Mouse (Mus musculus) layer of hippocampus, adult 9-10 months (tissue): Measurements from ENCODE around the gene BC004004.
"Not testable (repeated sequence)": the region's sequence is repeated elsewhere in the genome, so short reads cannot be mapped to it uniquely, and the experiment has no call there.

ENCODE experiments used
- DNase-seq: peaks from one replicate; pipeline ENCODE4 v3.0.0; 2022; ENCODE audit warnings: low spot score

The BC004004 gene

DNA sequence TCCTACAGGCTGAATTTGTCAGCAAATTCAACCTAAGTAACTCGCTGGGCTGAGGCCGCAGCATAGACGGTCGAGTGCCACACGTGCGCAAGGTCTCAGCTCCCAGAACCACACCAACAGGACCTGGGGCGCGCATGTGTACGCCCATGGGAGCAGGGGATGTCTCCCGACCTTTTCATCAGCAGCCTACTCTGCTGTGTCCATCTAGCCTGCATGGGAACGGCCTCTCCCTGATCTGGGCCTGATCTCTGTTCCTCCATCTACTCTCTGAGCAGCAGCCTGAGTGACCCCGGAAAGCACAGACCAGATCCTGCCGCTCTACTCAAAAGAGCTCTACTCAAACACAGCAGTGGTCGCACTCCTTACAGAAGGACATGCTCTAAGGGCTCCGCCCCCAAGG is 8.1 kb upstream of the BC004004 start:
- no peak for DNase-seq

DNA sequence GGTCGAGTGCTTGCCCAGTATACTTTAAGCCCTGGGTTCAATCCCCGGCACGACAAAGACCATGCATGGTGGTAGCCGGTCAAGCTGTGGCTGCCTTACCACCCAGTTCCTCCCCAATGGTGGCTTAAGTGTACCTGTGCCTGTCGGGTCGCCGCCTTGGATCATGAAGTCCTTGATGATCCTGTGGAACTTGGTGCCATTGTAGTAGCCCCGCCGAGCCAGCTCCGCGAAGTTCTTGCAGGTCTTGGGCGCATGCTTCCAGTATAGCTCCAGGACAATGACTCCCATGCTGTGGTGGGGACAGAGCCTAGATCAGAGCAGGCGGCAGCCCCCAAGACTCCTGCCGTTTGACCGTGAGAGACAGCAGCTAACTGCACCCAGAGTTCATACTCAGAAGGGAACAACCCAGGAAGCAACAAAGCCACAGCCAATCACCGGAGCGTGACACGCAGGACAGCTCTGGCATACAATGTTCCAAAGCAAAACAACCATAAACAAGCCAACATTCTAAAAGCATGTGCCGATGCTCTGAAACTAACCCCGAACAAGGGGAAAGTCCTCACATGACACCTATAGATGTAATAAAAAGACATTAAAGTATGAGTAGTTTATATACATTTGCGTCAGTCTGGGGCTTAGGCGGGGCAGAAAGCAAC is 6.9 kb upstream of the BC004004 start:
- no peak for DNase-seq

DNA sequence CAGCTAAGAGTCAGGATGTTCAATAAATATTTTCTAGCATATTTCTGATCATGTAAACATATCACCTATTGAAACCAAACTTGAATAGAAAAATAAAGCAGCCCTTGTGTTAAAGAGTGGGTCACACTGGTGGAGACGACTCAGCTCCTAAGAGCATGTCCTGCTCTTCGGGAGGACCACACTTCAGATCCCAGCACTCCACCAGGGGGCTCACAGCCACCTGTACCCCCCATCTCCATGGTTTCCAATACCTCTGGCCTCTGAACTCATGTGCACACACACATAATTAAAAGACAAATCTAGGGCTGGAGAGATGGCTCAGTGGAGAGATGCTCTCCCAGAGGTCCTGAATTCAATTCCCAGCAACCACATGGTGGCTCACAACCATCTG is 6.3 kb upstream of the BC004004 start:
- no peak for DNase-seq

DNA sequence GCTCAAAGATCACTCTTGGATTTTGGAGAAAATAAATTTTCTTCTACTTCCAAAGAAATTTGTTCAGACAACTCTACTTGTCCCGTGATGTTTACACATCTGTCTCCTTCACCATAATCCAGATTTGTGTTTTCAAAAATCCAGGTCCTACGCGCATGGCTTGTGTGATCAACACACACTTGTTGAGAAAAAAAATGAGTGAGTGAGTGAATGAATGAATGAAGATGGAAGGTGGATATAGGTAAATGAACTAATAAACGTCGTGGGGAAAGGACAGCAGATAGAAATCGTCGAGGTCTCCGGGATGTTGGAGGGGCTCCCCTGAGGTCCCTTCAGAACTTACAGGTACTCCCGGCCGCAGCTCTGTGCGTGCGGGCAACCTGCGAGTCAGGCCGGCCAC is 5.2 kb upstream of the BC004004 start:
- no peak for DNase-seq

DNA sequence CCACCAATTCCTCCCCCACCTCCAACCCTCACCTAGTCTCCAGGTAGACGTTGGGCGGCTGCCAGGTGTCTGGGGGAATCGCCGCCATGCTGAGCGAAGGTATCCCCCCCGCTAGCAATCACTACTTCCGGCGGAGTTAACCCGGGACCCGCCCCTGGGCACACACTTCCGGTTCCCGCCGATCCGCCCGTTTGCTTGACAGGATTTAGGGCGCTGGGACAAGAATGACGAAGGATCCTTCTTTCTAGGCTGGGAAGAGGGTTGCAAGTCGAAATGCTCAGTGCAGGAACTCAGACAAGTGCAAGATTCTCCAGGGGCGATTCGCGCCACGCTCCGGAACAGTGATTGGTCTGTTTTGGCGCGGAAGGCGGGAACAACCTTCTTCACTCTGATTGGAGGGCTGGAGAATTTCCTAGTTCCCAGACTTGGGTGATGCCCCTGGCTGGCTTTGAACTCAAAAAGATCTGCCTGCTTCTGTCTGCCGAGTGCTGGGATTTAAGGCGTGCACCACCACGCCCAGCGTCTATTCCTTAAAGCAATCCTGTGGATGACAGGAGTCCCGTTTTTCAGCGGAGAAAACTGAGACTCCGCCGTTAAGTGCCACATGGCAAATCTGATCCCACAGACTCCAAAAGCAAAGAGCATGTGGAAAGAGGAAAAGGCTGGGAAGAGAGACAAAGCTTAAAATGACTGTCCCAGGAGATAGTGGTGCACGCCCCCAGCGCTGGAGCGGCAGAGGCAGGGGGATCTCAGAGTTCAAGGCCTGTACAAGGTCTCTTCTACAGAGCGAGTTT is 4.6 kb upstream of the BC004004 start, which contains the start of gene Ppil1:
Gene Ppil1 (minus strand): TSS at position 347 of the 794 bp plus-strand sequence.
- DNase-seq, result no peak

DNA sequence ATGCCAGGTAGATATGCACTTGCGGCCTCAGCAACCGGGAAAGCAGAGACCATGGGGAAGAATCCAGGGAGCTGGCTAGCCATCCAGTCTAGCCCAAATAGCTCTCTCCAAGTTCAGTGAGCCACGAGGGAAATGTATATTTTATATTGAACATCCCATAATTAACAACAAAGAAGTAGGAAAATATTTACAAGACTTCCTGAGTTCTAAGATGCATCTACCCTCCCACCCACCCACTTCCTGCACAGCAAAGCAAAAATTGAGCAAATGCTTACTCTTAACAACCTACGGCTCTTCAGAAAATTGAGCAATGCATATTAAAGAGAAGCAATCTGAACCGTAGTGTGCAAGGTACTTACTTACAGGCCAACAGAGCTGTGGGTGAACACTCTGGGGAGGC is 3.8 kb upstream of the BC004004 start:
- no peak for DNase-seq

DNA sequence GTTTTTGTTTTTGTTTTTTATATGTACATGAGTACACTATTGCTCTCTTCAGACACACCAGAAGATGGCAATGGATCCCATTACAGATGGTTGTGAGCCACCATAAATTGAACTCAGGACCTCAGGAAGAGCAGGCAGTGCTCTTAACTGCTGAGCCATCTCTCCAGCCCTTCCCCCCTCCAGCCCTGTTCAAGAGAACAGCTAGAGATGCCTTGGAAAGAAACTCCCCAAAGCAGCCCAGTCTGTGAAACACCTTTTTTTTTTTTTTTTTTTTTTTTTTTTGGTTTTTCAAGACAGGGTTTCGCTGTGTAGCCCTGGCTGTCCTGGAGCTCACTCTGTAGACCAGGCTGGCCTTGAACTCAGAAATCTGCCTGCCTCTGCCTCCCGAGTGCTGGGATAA is 1.5 kb upstream of the BC004004 start:
- DNase-seq, result not testable (repeated sequence)

DNA sequence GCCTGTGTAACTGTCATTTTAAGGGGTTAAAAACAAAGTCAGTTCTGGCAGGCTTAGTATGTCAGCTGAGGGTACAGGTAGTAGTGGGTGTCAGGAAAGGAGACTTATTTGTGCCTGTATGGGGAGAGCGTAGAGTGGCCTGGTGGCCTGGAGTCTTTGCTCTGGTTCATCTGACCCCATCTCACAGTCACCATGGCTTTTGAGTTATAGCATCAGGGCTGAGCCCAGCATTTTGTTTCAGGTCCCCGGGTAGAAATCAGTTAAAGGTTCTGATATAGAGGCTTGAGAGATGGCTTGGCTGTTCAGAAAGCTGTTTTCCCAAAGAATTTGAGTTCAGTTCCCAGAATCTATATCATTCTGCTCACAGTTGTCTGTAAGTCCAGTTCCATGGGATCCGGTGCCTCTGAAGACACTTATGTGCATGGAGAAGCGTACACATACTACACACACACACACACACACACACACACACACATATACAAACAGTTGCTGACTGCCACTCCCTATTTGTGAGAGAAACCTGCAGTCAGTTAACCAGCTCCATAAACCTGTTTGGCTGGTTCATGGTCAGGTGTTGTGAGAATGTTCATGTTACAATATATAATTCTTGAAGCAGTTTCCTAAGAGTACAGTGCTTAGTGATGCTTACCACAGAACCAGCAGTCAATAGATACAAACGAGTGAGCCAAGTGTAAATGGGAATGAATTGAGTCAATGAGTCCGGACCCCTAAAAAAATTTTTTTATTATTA is 482 bp upstream of the BC004004 start:
- DNase-seq, result no peak

DNA sequence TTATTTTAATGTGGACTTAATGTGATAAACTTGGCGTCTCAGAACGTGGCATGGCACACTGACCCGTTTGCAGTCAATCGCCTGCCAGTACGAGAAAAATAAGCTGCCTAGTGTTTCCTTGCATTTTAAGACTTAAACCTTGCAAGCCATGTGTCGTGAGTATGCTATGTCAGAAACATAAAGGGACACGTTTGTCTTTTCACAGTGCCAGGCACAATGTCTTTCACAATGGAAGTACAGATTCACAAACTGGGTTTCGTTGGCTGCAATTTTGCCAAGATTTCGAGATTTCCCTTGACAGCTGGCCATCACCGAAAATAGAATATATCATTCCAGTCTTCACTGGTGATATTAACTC is 740 bp downstream of the BC004004 start:
- DNase-seq, result no peak

DNA sequence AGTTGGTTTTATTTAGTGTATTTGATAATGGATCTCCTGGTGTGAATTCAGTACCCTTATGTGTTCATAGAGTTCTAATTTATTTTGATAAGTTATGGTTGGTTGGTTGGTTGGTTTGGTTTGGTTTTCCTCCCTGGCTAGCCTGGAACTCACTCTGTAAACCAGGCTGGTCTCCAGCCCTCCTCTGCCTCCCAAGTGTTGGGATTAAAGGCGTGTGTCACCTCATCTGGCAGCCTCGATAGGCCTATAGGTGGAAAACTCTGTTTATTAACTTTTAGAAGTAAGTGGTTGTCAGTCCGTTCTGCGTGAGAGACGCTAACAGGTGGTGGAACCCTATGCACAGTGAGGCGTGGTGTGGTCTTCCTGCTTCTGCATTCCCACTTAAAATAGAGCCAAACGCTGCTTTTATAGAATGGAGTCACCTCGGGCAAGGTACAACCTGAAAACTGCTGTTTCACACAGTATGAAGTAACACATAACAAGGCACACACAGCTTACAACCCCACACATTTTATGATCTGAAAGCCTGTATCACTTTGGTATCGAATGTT is 1.6 kb downstream of the BC004004 start:
- DNase-seq, result no peak

DNA sequence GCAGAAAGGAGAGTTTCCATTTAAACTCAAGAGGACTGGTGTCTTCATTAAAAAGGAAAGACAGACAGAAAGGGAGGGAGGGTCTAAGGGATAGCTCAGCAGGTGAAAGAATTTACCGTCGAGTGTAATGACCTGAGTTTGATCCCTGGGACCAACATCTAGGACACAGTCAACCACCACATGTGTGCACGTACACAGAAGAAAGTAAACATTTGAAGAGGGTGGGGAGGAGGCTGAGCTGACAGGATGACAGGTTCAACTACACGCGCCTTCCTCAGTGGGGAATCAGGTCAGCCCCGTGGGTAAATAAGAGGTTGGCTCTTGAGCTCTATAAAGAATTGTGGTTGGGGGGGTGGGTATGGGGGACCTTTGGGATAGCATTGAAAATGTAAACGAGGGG is 4.6 kb downstream of the BC004004 start:
- DNase-seq, result no peak

DNA sequence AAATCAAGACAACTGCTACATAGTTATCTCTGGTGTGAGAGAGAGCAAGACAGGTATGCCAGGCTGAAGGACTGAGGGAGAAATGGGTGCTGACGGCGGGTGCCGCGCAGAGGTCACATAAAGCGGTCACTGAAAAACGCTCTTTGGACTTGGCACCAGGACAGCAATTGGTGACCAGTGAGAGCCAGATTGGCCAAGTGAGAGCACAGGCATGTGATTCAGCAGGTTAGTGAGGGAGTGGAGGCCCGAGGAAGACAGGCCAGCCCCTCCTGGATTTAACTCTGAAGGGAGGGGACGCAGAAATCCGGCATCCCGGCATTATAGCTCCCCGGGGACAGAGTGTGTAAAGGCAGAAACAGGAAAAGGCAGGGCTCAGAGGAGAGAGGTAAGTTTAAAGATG is 5.3 kb downstream of the BC004004 start:
- DNase-seq, result no peak

DNA sequence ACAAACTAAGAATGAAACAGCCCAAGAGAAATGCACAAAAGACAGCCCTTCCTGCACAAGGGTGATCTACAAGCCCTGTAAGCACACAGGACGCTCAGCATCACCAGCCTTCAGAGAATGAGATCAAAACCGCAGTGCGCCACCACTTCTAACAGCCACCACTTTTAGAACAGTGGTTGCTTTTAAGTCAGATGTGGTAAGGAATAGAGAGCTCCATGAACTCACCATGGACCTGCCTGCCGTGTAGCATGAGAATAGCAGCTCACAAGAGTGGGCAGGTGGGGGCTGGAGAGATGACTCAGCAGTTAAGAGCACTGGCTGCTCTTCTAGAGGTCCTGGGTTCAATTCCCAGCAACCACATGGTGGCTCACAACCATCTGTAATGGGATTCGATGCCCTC is 11.8 kb downstream of the BC004004 start:
- no peak for DNase-seq

DNA sequence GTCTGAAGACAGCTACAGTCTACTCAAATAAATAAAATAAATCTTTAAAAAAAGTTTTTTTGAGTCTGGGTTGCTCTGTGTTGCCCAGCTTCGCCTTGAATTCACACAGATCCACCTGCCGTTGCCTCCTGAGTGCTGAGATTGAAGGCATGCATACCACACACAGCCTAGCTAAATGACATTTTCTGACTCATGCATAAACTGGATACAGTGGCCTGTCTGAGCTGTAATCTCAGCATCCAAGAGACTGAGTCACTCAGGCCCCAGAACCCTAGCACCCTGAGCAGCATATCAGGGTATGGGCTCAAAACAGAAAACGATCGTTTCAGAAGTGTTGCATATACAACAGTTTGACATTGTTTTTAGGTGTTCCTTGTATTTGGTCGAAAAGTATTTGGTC is 13.0 kb downstream of the BC004004 start:
- no peak for DNase-seq

DNA sequence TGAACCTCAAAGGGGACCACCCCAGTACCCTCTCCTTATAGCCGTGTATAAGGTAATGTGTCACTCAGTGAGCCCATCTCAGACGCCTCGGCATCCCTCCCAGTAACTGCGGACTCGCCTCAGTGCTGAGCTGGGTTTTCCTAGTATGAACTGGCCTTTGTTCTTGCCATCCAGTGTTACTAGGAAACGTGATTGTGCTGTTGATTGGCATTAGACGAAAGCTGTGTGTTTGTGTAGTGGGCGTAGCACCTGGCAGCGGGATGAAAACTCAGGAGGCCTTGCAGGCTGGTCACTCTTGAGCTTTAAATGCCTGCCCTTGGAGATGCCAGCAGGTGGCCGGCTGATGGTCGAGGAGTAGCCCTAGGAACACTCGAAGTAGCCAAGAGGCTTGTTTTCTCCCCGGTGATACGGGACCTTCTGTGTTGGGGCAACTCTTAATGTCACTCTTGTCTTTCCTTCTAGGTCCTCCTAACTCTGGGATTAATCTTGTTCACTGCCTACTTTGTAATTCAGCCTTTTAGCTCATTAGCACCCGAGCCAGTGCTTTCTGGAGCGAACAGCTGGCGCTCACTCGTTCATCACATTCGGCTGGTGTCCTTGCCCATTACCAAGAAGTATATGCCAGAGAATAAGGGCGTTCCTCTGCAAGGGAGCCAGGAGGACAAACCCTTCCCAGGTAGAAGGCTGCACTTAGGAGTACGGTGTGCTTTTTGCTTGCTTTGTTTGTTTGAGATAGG is 13.8 kb downstream of the BC004004 start:
- DNase-seq, result no peak

DNA sequence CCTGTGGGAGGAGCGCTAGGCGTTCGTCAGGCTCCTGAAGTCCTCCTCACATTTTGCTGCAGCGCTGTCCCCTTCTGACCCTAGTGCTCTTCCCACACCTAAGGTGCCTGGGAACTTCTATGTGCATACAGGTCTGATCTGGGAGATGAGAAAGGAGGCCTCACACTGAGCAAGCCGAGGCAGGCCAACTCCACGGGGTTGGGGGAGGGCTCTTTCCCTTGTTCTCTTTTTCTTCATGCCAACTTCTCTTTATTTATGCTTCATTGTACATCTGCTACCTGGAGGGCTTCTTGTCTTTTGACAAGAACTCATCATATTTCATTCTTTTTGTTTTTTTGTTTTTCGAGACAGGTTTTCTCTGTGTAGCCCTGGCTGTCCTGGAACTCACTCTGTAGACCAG is 23.2 kb downstream of the BC004004 start:
- DNase-seq, result no peak

DNA sequence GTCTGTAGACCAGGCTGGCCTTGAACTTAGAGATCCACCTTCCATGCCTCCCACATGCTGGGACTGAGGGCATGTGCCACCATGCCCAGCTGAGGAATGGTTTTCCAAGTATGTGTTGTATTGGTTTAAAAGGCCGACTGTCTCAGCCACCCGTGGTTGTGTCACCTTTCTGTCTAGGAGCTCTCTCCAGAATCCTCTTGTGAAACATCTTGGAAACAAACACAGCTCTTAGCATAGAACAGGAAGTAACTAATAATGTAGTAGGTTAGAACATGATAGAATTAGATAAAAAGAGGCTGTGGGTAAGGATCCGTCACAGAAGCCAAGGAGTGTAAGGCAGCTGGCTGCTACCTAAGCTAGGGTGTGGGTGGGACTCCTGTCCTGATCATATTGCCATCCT is 24.4 kb downstream of the BC004004 start:
- DNase-seq, result no peak

DNA sequence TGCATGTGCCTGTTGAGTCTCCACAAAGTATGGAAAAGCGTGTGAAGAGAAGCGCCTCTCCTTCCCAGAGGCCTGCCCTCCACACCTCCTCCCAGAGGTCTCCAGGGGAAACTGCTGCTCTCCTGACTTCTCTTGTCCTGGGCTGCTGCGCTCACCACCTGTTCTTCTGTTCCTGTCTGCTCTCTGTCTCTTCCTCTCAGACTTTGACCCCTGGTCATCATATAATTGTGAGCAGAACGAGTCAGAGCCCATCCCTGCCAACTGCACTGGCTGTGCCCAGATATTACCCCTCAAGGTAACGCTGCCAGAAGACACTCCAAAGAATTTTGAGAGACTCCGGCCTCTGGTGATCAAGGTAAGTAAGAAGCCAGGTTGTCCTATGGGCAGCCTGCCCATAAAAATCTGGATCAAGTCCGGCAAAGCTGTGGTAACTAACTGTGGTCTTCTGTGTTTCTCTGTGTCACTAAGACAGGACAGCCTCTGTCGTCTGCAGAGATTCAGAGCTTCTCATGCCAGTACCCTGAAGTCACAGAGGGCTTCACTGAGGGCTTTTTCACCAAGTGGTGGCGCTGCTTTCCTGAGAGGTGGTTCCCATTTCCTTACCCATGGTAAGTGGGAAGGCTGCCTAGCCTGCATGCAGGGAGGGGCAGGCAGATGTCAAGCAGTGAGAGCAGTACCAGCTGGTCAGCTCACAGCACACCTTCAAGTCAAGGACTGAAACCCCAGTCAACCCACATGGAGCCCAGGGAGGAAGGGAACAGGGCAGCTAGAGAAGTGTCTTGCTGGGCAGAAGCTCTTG is 25.4 kb downstream of the BC004004 start:
- DNase-seq, result no peak

DNA sequence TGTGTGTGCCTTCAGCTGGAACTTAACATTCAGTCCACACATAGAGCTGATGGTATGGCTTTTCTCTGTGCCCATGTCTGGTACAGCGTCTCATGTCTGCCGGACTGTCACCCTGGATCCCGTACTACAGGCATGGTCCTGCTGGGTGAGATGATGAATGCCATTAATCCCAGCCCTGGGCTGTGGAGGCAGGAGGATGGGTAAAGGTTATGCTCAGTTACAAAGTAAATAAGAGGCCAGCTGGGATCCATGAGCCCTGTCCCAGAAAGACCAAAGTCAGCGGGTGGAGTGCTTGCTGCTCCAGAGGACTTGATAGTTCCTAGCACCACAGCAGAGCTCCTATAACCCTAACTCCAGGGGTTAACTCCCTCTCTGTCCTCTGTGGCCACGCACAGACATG is 27.2 kb downstream of the BC004004 start:
- no peak for DNase-seq

DNA sequence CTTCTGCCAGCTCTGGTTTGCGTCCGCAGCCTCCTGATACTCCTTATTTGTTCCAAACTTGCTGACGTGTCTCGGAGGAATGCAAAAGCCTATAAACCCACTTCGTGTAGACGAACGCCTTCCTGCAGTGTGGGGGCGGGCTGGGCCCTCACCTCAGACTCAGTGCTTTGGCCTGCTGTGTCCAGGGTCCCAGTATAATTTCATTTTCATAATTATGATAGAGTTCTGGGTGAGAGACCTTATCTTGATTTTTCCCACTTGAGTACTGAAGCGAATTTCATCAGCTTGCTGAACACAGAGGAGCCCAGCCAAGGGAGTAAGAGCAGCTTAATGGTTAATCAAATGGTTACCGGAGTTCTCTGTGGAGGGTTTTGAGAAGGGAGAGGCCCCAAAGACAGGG is 28.7 kb downstream of the BC004004 start:
- no peak for DNase-seq

DNA sequence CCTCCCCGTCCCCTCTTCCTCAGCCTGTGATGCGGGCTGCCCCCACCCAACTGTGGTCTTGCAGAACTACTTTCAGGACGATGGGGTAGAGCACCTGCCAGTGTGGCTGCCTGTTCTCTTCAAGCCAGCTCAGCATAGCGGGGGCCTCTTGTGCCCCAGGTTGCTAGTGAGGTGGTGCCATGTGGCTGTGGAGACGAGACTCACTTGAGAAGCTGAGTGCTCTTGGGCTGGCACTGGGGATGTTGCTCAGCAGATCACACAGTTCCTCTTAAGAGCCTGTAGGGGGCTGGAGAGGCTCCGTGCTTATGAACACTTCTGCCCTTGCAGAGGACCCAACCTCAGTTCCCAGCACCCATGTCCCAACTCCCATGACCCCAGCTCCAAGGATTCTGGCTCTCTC is 29.2 kb downstream of the BC004004 start:
- no peak for DNase-seq
